Mouse (Mus musculus): Measurements from ENCODE around the gene Pimreg. TPM values are rescaled to one million over a fixed set of nuclear protein-coding genes. Genes with fewer than 3 reads are reported as not detected.

Pimreg gene
- polyA plus RNA-seq, 1 experiment = 1.4 TPM

- WGBS = 59% methylated on average over 11 of the region's 11 CpGs
These were observed 44.6 kb downstream of the Pimreg start for GRCm38 (mm10) chr11:72086251-72087046.

GRCm38 (mm10) chr11:72092390-72092789, 50.6 kb downstream of the Pimreg start:
- H3K27me3 ChIP-seq (ENCODE audit: control insufficient read depth, insufficient read depth, low read length) = no peaks in the 10 kb centered on the region
- H3K4me1 ChIP-seq (ENCODE audit: control insufficient read depth, insufficient read depth, insufficient read length, low read length) = no peaks in the 10 kb centered on the region
- H3K27ac ChIP-seq (ENCODE audit: insufficient read depth, low read depth, low read length) = no peak overlapping the region
- no peaks in the 10 kb centered on the region for H3K36me3 ChIP-seq (ENCODE audit: control insufficient read depth, insufficient read depth, low read length)
- no peak overlapping the region for H3K4me3 ChIP-seq (ENCODE audit: low read depth, low read length)
- TF ChIP-seq CTCF (IDR thresholded peaks at IDR 0.05; ENCODE audit: extremely low read depth, insufficient read length, insufficient replicate concordance, low read depth, low read length) (no peak), POLR2A (IDR thresholded peaks at IDR 0.05; ENCODE audit: low read depth, low read length) (no peak)
- 55% methylated on average over 8 of the region's 8 CpGs for WGBS

More at GRCm38 (mm10) chr11:72086251-72087046, 44.6 kb downstream of the Pimreg start:
- Histone ChIP-seq H3K4me1 (ENCODE audit: control insufficient read depth, insufficient read depth, insufficient read length, low read length) (no peaks in the 10 kb centered on the region), H3K27ac (ENCODE audit: insufficient read depth, low read depth, low read length) (no peak overlapping the region), H3K27me3 (ENCODE audit: control insufficient read depth, insufficient read depth, low read length) (no peaks in the 10 kb centered on the region), H3K4me3 (ENCODE audit: low read depth, low read length) (no peak overlapping the region), H3K36me3 (ENCODE audit: control insufficient read depth, insufficient read depth, low read length) (no peaks in the 10 kb centered on the region)
- no peak for TF ChIP-seq POLR2A (IDR thresholded peaks at IDR 0.05; ENCODE audit: low read depth, low read length)
- TF ChIP-seq CTCF (IDR thresholded peaks at IDR 0.05; ENCODE audit: extremely low read depth, insufficient read length, insufficient replicate concordance, low read depth, low read length) = no peak

- TF ChIP-seq CTCF (IDR thresholded peaks at IDR 0.05; ENCODE audit: extremely low read depth, insufficient read length, insufficient replicate concordance, low read depth, low read length) (no peak), POLR2A (IDR thresholded peaks at IDR 0.05; ENCODE audit: low read depth, low read length) (no peak)
- no peaks in the 10 kb centered on the region for H3K4me1 ChIP-seq (ENCODE audit: control insufficient read depth, insufficient read depth, insufficient read length, low read length)
- H3K27me3 ChIP-seq (ENCODE audit: control insufficient read depth, insufficient read depth, low read length) = no peaks in the 10 kb centered on the region
- H3K36me3 ChIP-seq (ENCODE audit: control insufficient read depth, insufficient read depth, low read length) = no peaks in the 10 kb centered on the region
- 71% methylated on average over 7 of the region's 7 CpGs for WGBS
- no peak overlapping the region for H3K27ac ChIP-seq (ENCODE audit: insufficient read depth, low read depth, low read length)
- H3K4me3 ChIP-seq (ENCODE audit: low read depth, low read length) = no peak overlapping the region
These were observed 52.6 kb downstream of the Pimreg start for GRCm38 (mm10) chr11:72094442-72094841.

- TF ChIP-seq CTCF (IDR thresholded peaks at IDR 0.05; ENCODE audit: extremely low read depth, insufficient read length, insufficient replicate concordance, low read depth, low read length) (no peak), POLR2A (IDR thresholded peaks at IDR 0.05; ENCODE audit: low read depth, low read length) (no peak)
These were observed 54.2 kb downstream of the Pimreg start for GRCm38 (mm10) chr11:72095994-72096393.

More at GRCm38 (mm10) chr11:72095994-72096393, 54.2 kb downstream of the Pimreg start:
- WGBS = 52% methylated on average over 3 of the region's 3 CpGs
- no peak overlapping the region for H3K27ac ChIP-seq (ENCODE audit: insufficient read depth, low read depth, low read length)
- no peaks in the 10 kb centered on the region for H3K4me1 ChIP-seq (ENCODE audit: control insufficient read depth, insufficient read depth, insufficient read length, low read length)
- H3K27me3 ChIP-seq (ENCODE audit: control insufficient read depth, insufficient read depth, low read length) = no peaks in the 10 kb centered on the region
- H3K4me3 ChIP-seq (ENCODE audit: low read depth, low read length) = no peak overlapping the region
- no peaks in the 10 kb centered on the region for H3K36me3 ChIP-seq (ENCODE audit: control insufficient read depth, insufficient read depth, low read length)

Other genes with a start within 250 kb of the Pimreg start
- gene Aipl1, start 4.5 kb upstream of the Pimreg start, polyA plus RNA-seq (2012; rRNA removed) = 0.11 and 0.14 TPM in 2 replicates
- 2.5 and 3.0 TPM in 2 replicates for gene Pitpnm3, start 93.7 kb downstream of the Pimreg start, polyA plus RNA-seq (2012; rRNA removed)
- 0.19 TPM in 1 of 2 replicates, not detected in the other for gene Gm43951, start 164.8 kb downstream of the Pimreg start, polyA plus RNA-seq (2012; rRNA removed)
- gene 4933427D14Rik, start 165.4 kb downstream of the Pimreg start, polyA plus RNA-seq (2012; rRNA removed) = 1.3 and 2.5 TPM in 2 replicates
- gene Txndc17, start 165.5 kb downstream of the Pimreg start, polyA plus RNA-seq (2012; rRNA removed) = 40.3 and 86.5 TPM in 2 replicates
- 2.4 and 3.7 TPM in 2 replicates for gene Med31, start 173.6 kb downstream of the Pimreg start, polyA plus RNA-seq (2012; rRNA removed)
- not detected in 2 replicates for gene Slc13a5, start 225.2 kb downstream of the Pimreg start, polyA plus RNA-seq (2012; rRNA removed)